Mouse (Mus musculus) hindbrain, embryonic 14.5 days (tissue): ENCODE results near the gene Gm10945. TPM values are rescaled to one million over a fixed set of nuclear protein-coding genes. Genes with fewer than 3 reads are reported as not detected.

Source experiments
- ATAC-seq: fragments of 200-750 bp; cut with Nextera tagmentation; 2 replicates; pipeline ENCODE4 v1.8.0; 2017; ENCODE audit warnings: moderate number of reproducible peaks, mild to moderate bottlenecking, moderate TSS enrichment, moderate library complexity; ENCODE audit not compliant: low FRiP score
- DNase-seq: peaks from one replicate; pipeline ENCODE4 v3.0.0-alpha.2; 2015; ENCODE audit warnings: low spot score
- H3K27ac ChIP-seq: fragments of 300-500 bp; sonication (generic); 2 replicates; pipeline ENCODE4 v1.5.1; 2014; ENCODE audit warnings: mild to moderate bottlenecking, moderate library complexity
- H3K27me3 ChIP-seq: fragments of 300-500 bp; sonication (generic); 2 replicates; pipeline ENCODE4 v1.6.1; 2014; ENCODE audit warnings: mild to moderate bottlenecking, low read length, mixed read lengths; ENCODE audit not compliant: control insufficient read depth, insufficient read depth
- H3K36me3 ChIP-seq: fragments of 300-500 bp; sonication (generic); replicated peaks from 2 replicates; pipeline ENCODE4 v1.6.1; 2014; ENCODE audit not compliant: control insufficient read depth, insufficient read depth
- H3K4me1 ChIP-seq: fragments of 300-500 bp; sonication (generic); replicated peaks from 2 replicates; pipeline ENCODE4 v1.6.1; 2014; ENCODE audit warnings: antibody characterized with exemption, low read length, mixed read lengths; ENCODE audit not compliant: control insufficient read depth, insufficient read depth
- H3K4me2 ChIP-seq: fragments of 300-500 bp; sonication (generic); replicated peaks from 2 replicates; pipeline ENCODE4 v1.6.1; 2014; ENCODE audit warnings: mild to moderate bottlenecking, moderate library complexity
- H3K4me3 ChIP-seq: fragments of 300-500 bp; sonication (generic); replicated peaks from 2 replicates; pipeline ENCODE4 v1.5.1; 2014; ENCODE audit warnings: mild to moderate bottlenecking, low read length
- H3K9ac ChIP-seq: fragments of 300-500 bp; sonication (generic); 2 replicates; pipeline ENCODE4 v1.6.1; 2014
- H3K9me3 ChIP-seq: fragments of 300-500 bp; sonication (generic); 2 replicates; pipeline ENCODE4 v1.6.1; 2016; ENCODE audit warnings: low read length; ENCODE audit not compliant: control insufficient read depth
- WGBS: fragments of 180-500 bp; shearing (Covaris S2); extraction: QIAGEN DNeasy Blood & Tissue Kit; methylation state at CpG from one replicate; pipeline ENCODE4 v1.1.7; 2014; 5-methylcytosine and 5-hydroxymethylcytosine counted together
- polyA plus RNA-seq: library from polyadenylated mRNA; unstranded; fragments of >200 nt; fragmentation: Nextera tagmentation; extraction: Ambion mirVana; gene quantifications from 2 replicates; pipeline ENCODE4 v1.2.1, GENCODE M21; 2014

Gm10945 gene
- polyA plus RNA-seq = not detected in 2 replicates

- Histone ChIP-seq H3K4me2 (no peak within 1 kb of the TSS), H3K36me3 (no peaks in the 10 kb centered on the region), H3K9me3 (no peaks in the 10 kb centered on the region), H3K27ac (no peak within 1 kb of the TSS), H3K4me1 (no peaks in the 10 kb centered on the region), H3K27me3 (no peaks in the 10 kb centered on the region), H3K9ac (no peak within 1 kb of the TSS), H3K4me3 (no peak within 1 kb of the TSS)
- ATAC-seq (no peak), DNase-seq (no peak)
- WGBS = 98% methylated on average over 2 of the region's 2 CpGs
These were observed at the start of gene Gm10945 for GRCm38 (mm10) chr10:6761287-6761811. Gm10945 (minus strand) TSS chr10:6761761.

DNA sequence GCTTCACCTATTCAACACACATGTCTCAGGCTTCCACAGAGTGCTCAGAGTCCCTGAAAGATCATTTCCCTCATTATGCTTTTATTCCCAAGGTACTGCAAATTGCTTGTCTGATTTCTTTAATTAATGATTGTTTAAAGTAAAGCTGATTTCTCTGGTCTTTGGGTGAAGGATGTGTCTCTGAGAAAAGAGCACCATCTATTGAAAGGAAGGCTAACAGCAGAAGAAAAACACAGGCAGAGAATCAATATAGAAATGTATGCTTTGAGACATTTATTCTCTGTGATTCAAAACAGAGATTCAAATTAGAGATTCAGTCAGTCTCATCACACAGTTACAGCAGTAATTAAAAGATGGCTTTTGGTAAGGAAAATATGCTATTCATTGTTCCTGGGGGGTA, 28.7 kb upstream of the Gm10945 start:
- H3K27ac ChIP-seq = no peak overlapping the region
- no peaks in the 10 kb centered on the region for H3K9me3 ChIP-seq
- H3K4me3 ChIP-seq = no peak overlapping the region
- no peaks in the 10 kb centered on the region for H3K36me3 ChIP-seq
- H3K4me1 ChIP-seq = no peaks in the 10 kb centered on the region
- H3K27me3 ChIP-seq = no peaks in the 10 kb centered on the region
- DNase-seq (peak; percentile 36), ATAC-seq (no peak)
- H3K4me2 ChIP-seq = no peak overlapping the region
- H3K9ac ChIP-seq = no peak overlapping the region

DNA sequence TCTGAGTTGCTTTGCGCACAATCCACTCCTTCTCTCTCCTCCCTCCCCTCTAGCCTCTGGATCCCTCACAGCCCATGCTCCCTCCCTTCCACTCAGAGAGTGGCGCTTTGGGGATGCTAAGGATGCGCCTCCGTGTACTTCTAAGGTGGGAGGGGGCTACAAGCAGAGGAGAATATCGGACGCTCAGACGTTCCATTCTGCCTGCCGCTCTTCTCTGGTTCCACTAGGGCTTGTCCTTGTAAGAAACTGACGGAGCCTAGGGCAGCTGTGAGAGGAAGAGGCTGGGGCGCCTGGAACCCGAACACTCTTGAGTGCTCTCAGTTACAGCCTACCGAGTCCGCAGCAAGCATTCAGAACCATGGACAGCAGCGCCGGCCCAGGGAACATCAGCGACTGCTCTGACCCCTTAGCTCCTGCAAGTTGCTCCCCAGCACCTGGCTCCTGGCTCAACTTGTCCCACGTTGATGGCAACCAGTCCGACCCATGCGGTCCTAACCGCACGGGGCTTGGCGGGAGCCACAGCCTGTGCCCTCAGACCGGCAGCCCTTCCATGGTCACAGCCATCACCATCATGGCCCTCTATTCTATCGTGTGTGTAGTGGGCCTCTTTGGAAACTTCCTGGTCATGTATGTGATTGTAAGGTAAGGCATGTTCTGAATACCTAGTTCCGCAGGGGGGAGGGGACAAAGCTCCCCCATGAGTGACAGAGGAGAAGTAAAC, 27.1 kb upstream of the Gm10945 start:
- Histone ChIP-seq H3K9ac (peak overlapping the region; percentile 39), H3K4me1 (no peaks in the 10 kb centered on the region), H3K4me2 (peak overlapping the region; percentile 57), H3K4me3 (peak overlapping the region; percentile 31), H3K9me3 (no peaks in the 10 kb centered on the region), H3K36me3 (no peaks in the 10 kb centered on the region), H3K27me3 (no peaks in the 10 kb centered on the region), H3K27ac (no peak overlapping the region)
- ATAC-seq = peak; percentile 89
- 3% methylated on average over 25 of the region's 25 CpGs for WGBS
- peak; percentile 68 for DNase-seq

DNA sequence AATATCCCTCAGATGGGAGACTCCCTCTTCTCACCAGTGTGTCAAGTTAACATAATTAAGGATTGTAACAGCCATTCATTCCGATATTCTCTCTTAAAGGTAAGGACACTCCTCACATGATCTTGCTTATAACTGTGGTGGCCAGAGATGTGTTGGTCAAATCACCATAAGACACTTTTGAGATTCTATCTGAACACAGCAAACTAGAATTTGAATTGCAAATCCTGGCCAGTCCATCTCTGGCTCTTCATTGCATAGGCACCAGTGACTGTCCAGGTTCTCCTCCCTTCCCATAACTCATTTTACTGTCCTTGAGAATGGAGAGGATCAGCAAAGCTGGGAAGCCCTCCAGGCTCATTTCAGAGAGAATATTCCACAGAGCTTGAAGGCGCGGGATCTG, 3.4 kb downstream of the Gm10945 start, which contains the start of gene Oprm1:
Gene Oprm1, plus strand, starts transcription at position 301 of the 400 bp plus-strand sequence.
- H3K4me3 ChIP-seq = no peak within 1 kb of the TSS
- no peak within 1 kb of the TSS for H3K4me2 ChIP-seq
- no peak for ATAC-seq
- H3K4me1 ChIP-seq = no peaks in the 10 kb centered on the region
- H3K9me3 ChIP-seq = no peaks in the 10 kb centered on the region
- 93% methylated on average over 3 of the region's 3 CpGs for WGBS
- no peak within 1 kb of the TSS for H3K9ac ChIP-seq
- DNase-seq = no peak
- no peak within 1 kb of the TSS for H3K27ac ChIP-seq
- no peaks in the 10 kb centered on the region for H3K36me3 ChIP-seq
- no peaks in the 10 kb centered on the region for H3K27me3 ChIP-seq

- Histone ChIP-seq H3K4me1 (no peaks in the 10 kb centered on the region), H3K27me3 (no peaks in the 10 kb centered on the region), H3K27ac (no peak overlapping the region), H3K9ac (no peak overlapping the region), H3K9me3 (no peaks in the 10 kb centered on the region), H3K36me3 (no peaks in the 10 kb centered on the region), H3K4me3 (no peak overlapping the region), H3K4me2 (no peak overlapping the region)
- no peak for ATAC-seq
- WGBS = 92% methylated on average over 5 of the region's 5 CpGs
- no peak for DNase-seq
These were observed 8.2 kb downstream of the Gm10945 start for GRCm38 (mm10) chr10:6753375-6753774.

DNA sequence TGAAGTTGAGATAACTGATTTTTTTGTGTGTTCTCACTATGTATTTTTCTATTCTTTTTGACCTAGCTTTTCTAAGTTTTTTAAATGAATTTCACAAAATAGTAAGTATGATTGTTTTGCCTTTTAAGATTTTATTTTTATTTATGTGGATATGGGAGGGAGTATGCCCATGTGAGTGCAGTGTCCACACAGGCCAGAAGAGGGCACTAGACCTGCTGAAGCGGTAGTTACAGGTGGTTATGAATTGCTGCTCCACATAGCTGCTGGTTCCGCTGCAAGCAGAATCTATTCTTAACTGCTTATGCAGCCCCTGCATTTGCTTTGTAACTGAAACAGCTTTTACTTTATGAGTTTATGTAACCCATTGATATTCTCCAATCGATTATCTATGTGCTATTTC, 33.1 kb downstream of the Gm10945 start:
- Histone ChIP-seq H3K4me3 (no peak overlapping the region), H3K4me1 (no peaks in the 10 kb centered on the region), H3K9me3 (no peaks in the 10 kb centered on the region), H3K4me2 (no peak overlapping the region), H3K27me3 (no peaks in the 10 kb centered on the region), H3K9ac (no peak overlapping the region), H3K27ac (no peak overlapping the region), H3K36me3 (no peaks in the 10 kb centered on the region)
- no peak for DNase-seq
- no peak for ATAC-seq
- WGBS = 93% methylated on average over 3 of the region's 3 CpGs

GRCm38 (mm10) chr10:6723765-6724164, 37.8 kb downstream of the Gm10945 start:
- ATAC-seq = no peak
- 48% methylated on average over 1 of the region's 1 CpGs for WGBS

DNA sequence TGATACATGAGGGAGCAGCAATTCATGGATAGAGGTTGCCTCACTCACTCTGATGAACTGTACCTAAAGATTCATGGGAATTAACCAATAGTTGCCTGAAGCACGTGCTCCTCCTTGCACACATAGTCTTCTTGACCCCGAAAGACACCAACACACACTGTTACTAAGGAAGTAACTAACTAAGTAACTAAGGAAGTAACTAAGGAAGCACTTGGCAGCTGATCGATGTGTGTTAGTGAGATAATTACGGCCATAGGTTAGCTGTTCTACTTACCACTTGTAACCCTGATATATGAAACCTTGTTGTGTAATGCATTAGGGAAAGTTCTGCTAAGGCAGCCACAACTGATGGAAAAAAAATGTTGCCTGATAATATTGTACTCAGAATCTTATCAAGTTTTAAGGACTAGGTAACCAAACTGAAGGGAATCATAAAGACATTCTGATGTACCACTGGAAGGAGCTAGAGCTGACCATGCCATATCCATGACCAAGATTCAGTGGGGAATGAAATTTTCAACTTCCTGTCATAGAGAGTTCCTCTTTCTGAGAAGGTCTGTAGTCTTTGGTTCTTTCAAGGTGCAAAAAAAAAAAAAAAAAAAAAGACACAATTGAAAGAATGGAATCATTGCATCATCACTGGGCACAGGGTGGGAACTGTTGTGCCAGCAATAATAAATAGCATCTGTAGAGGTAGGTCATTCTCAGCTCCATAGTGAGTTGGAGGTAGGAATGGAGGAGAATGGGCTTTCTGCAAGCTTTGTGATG, 44.2 kb downstream of the Gm10945 start:
- Histone ChIP-seq H3K27me3 (no peaks in the 10 kb centered on the region), H3K9me3 (no peaks in the 10 kb centered on the region), H3K4me2 (no peak overlapping the region), H3K4me1 (no peaks in the 10 kb centered on the region), H3K9ac (no peak overlapping the region), H3K4me3 (no peak overlapping the region), H3K36me3 (no peaks in the 10 kb centered on the region), H3K27ac (no peak overlapping the region)
- WGBS = 90% methylated on average over 4 of the region's 4 CpGs
- no peak for DNase-seq
- ATAC-seq = no peak

More at GRCm38 (mm10) chr10:6723765-6724164, 37.8 kb downstream of the Gm10945 start:
- no peaks in the 10 kb centered on the region for H3K36me3 ChIP-seq
- no peak for DNase-seq
- H3K4me3 ChIP-seq = no peak overlapping the region
- no peak overlapping the region for H3K4me2 ChIP-seq
- H3K9me3 ChIP-seq = no peaks in the 10 kb centered on the region
- H3K27ac ChIP-seq = no peak overlapping the region
- H3K9ac ChIP-seq = no peak overlapping the region
- H3K27me3 ChIP-seq = no peaks in the 10 kb centered on the region
- no peaks in the 10 kb centered on the region for H3K4me1 ChIP-seq

GRCm38 (mm10) chr10:6705226-6705885, 56.2 kb downstream of the Gm10945 start:
- Histone ChIP-seq H3K4me1 (no peaks in the 10 kb centered on the region), H3K9ac (no peak overlapping the region), H3K27ac (no peak overlapping the region), H3K36me3 (no peaks in the 10 kb centered on the region), H3K4me3 (no peak overlapping the region), H3K9me3 (no peaks in the 10 kb centered on the region), H3K4me2 (no peak overlapping the region), H3K27me3 (no peaks in the 10 kb centered on the region)
- WGBS = 84% methylated on average over 1 of the region's 1 CpGs
- ATAC-seq (no peak), DNase-seq (no peak)
